Mouse (Mus musculus) MEL (cell line): ENCODE data around the gene Klhl33.

ENCODE experiments used
- E2F4 ChIP-seq: IDR thresholded peaks from 2 replicates; pipeline ENCODE4 v1.6.1; 2011; ENCODE audit warnings: low read depth, low read length, improper control_type of control experiment, borderline replicate concordance
- GATA1 ChIP-seq: IDR thresholded peaks from 2 replicates; pipeline ENCODE4 v1.6.1; 2011; ENCODE audit warnings: low read depth, low read length, improper control_type of control experiment
- MEF2A ChIP-seq: IDR thresholded peaks from 2 replicates; pipeline ENCODE4 v1.6.1; 2014; ENCODE audit warnings: low read depth, mild to moderate bottlenecking, inconsistent platforms, low read length, improper control_type of control experiment; ENCODE audit not compliant: poor library complexity, insufficient replicate concordance, severe bottlenecking; ENCODE audit errors: extremely low read depth
- POLR2A ChIP-seq, 2 experiments: IDR thresholded peaks; 2 replicates each; pipeline ENCODE4 v1.6.1; 2011 to 2012; ENCODE audit warnings: low read length in 2 of 2, mild to moderate bottlenecking in 2 of 2, control low read depth in 1 of 2, improper control_type of control experiment in 1 of 2, low read depth in 1 of 2, moderate library complexity in 1 of 2; ENCODE audit not compliant: control insufficient read depth in 1 of 2, insufficient read depth in 1 of 2, poor library complexity in 1 of 2

DNA sequence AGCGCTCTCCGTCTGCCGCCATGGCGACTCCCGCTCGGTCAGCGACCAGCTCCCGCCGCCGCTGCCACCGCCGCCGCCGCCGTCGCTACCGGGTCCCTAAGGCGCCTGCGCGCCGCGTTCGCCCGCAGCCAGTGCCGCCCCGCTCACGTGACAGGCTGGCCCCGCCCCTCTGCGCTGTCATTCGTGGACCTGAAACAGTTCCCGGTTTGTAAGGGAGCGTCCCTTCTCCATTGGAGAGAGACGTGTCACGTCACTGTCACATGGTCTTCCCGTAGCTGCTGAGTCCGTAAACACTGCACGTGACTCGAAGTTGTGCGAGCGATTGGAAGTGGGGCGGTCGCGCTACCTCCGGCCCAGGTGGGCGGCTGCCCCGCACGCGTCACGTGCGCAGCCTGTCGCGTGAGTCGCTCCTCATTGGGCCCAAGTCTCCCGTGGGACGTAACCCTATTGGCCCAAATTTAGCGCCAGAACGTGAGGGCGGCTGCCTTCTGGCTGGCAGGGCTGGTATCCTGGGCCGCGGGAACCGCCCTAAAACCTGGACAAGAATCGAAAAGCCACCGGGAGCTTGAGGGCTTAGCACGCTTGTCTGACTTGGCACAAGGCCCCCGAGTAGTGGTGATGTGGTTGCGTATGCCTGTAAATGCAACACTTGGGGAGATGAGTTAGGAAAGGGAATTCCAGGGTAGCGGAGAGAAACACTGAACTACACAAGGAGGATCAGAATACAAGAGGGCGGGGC is 33.6 kb upstream of the Klhl33 start, which contains the start of the genes Pip4p1 and Pnp:
- no peak for TF ChIP-seq GATA1
- no peak for TF ChIP-seq MEF2A
- peak; percentile 74; the same call in 1 of the 2 replicates for TF ChIP-seq E2F4
- peak; percentile 69 to 83 for TF ChIP-seq POLR2A (IDR thresholded peaks at IDR 0.05; ENCODE audit: control insufficient read depth in 1 of 2, insufficient read depth in 1 of 2, low read depth in 1 of 2, low read length in 2 of 2, poor library complexity in 1 of 2)
